Mouse (Mus musculus): ENCODE measurements around the gene Cd247.

DNA sequence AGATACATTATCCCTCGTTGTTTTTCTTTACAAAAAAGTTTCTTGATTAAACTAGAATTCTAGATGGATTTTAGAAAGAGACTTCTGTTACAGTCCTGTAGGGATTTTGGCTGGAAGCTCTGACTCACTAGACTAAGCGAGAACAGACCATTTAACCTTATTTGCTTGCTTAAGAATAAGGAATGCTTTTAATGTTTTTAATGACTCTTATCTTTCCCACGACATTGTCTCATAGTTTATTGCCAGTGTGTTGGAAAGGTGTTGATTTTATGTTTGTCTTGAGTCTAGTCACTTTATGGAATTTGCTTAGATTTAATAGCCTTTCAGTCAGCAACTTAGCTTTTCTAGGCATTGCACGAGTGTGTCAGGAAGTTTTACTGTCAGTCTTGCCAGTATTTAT lies 33.3 kb upstream of the Cd247 start:
- no peak for TF ChIP-seq CTCF (IDR thresholded peaks at IDR 0.05; ENCODE audit: control insufficient read depth, insufficient read depth, insufficient read length)
- no peak for TF ChIP-seq MYOD1 (IDR thresholded peaks at IDR 0.05; ENCODE audit: control insufficient read depth, insufficient read length, low read depth)
